Mouse (Mus musculus) E14TG2a.4 (cell line): ENCODE measurements around the gene Slc6a18.

ENCODE experiments used
- CTCF ChIP-seq: conservative IDR thresholded peaks from 2 replicates; pipeline ENCODE4 v1.5.1; 2014; ENCODE audit warnings: low read length
- NANOG ChIP-seq: IDR thresholded peaks from 2 replicates; pipeline ENCODE4 v1.6.1; 2014; ENCODE audit warnings: borderline replicate concordance, low read length, mixed read lengths

- TF ChIP-seq CTCF, result no peak
- no peak for TF ChIP-seq NANOG
Observed at GRCm38 (mm10) chr13:73641296-73641695, 36.5 kb downstream of the Slc6a18 start.
